Mouse (Mus musculus) urinary bladder, postnatal 4 days (tissue): ENCODE data around the gene Lsp1.

Experiments used
- DNase-seq, 2 experiments: peaks; one replicate each; pipeline ENCODE4 v3.0.0; 2021 to 2022; ENCODE audit warnings: low spot score in 2 of 2

Gene Lsp1

GRCm38 (mm10) chr7:142475641-142476040, 15.0 kb downstream of the Lsp1 start:
- no peak for DNase-seq

GRCm38 (mm10) chr7:142476271-142476670, 15.7 kb downstream of the Lsp1 start:
- DNase-seq, result no peak

GRCm38 (mm10) chr7:142476795-142477452, 16.3 kb downstream of the Lsp1 start:
- DNase-seq, result no peak

GRCm38 (mm10) chr7:142478001-142478400, 17.4 kb downstream of the Lsp1 start:
- DNase-seq, result no peak

- DNase-seq, result no peak
Measured at GRCm38 (mm10) chr7:142478574-142478973, 18.0 kb downstream of the Lsp1 start.

- DNase-seq, result no peak
Measured at GRCm38 (mm10) chr7:142479307-142479706, 18.7 kb downstream of the Lsp1 start.

- DNase-seq, result no peak
Measured at GRCm38 (mm10) chr7:142479886-142480285, 19.3 kb downstream of the Lsp1 start.

GRCm38 (mm10) chr7:142480661-142481060, 20.1 kb downstream of the Lsp1 start:
- no peak for DNase-seq

GRCm38 (mm10) chr7:142481186-142481567, 20.6 kb downstream of the Lsp1 start:
- DNase-seq, result peak; percentile 63 to 80

GRCm38 (mm10) chr7:142481568-142482255, 21.1 kb downstream of the Lsp1 start:
- DNase-seq, result peak; percentile 82 to 85

- no peak for DNase-seq
Measured at GRCm38 (mm10) chr7:142482256-142482609, 21.6 kb downstream of the Lsp1 start.

GRCm38 (mm10) chr7:142483136-142483535, 22.5 kb downstream of the Lsp1 start:
- peak in 1 of 2 experiments; percentile 76 for DNase-seq

- DNase-seq, result no peak
Measured at GRCm38 (mm10) chr7:142484780-142485179, 24.2 kb downstream of the Lsp1 start.

- DNase-seq, result no peak
Measured at GRCm38 (mm10) chr7:142486751-142487162, 26.1 kb downstream of the Lsp1 start.

GRCm38 (mm10) chr7:142487341-142487859, 26.8 kb downstream of the Lsp1 start:
- DNase-seq, result no peak

GRCm38 (mm10) chr7:142488053-142488452, 27.4 kb downstream of the Lsp1 start:
- no peak for DNase-seq

- DNase-seq, result no peak
Measured at GRCm38 (mm10) chr7:142493535-142493934, 32.9 kb downstream of the Lsp1 start.

GRCm38 (mm10) chr7:142496158-142496557, 35.5 kb downstream of the Lsp1 start:
- DNase-seq, result no peak

GRCm38 (mm10) chr7:142496800-142497199, 36.2 kb downstream of the Lsp1 start:
- DNase-seq, result no peak

GRCm38 (mm10) chr7:142497775-142498174, 37.2 kb downstream of the Lsp1 start:
- no peak for DNase-seq

- DNase-seq, result no peak
Measured at GRCm38 (mm10) chr7:142498575-142498974, 38.0 kb downstream of the Lsp1 start, which contains the start of gene Tnnt3. Gene Tnnt3, plus strand, starts transcription at chr7:142498836.

- DNase-seq, result peak in 1 of 2 experiments; percentile 53
Measured at GRCm38 (mm10) chr7:142499010-142499721, 38.6 kb downstream of the Lsp1 start.
